Mouse (Mus musculus) testis, adult 2 months (tissue): ENCODE results near the gene St8sia6.

Experiments used
- CTCF ChIP-seq: fragments of 200-500 bp; IDR thresholded peaks from 2 replicates; pipeline ENCODE4 v1.5.1; 2012; ENCODE audit warnings: low read depth, mild to moderate bottlenecking, inconsistent platforms, low read length, moderate library complexity; ENCODE audit not compliant: control insufficient read depth, insufficient read depth, insufficient replicate concordance
- POLR2A ChIP-seq: fragments of 200-500 bp; IDR thresholded peaks from 2 replicates; pipeline ENCODE4 v1.6.1; 2012; ENCODE audit warnings: low read depth, mild to moderate bottlenecking, inconsistent platforms, low read length, moderate library complexity; ENCODE audit not compliant: control insufficient read depth

DNA sequence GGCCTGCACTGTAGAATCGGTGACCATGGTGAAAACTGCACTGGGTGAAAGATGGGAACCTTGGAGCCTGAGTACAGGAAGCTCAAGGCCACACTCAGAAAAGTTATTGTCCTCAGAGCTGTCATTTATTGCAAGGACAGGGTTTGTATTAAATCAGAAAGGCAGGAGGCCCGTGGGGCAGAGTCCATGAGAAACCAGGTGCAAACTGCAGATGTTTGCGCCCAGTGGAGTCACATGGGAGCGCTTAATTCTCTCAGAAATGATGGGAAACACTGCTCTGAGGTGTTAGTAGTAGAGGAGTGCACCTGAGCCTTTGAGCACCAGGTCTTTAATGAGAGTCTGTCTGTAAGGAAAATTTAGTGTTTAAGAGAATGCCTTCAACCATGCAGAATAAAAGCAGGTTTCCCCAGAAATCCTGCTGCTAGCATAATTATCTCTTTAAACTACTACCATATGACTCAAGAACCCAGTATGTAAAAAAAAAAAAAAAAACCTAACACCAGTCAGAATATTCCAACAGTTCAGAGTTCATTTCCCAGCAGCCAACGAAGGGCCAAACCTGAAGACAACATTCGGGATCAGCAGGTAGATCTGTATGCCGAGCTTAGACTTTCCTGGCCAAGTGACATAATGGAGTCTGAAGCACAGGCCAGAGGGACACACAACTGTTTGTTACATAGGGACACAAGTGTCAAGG lies 163.6 kb downstream of the St8sia6 start:
- TF ChIP-seq CTCF (no peak), POLR2A (no peak)
